Mouse (Mus musculus): ENCODE measurements around the gene Nhsl2.
A peak's percentile ranks its signal among the peaks of the same experiment; 100 is the strongest.
"Not testable (repeated sequence)": the region's sequence is repeated elsewhere in the genome, so short reads cannot be mapped to it uniquely, and the experiment has no call there.

Gene Nhsl2

DNA sequence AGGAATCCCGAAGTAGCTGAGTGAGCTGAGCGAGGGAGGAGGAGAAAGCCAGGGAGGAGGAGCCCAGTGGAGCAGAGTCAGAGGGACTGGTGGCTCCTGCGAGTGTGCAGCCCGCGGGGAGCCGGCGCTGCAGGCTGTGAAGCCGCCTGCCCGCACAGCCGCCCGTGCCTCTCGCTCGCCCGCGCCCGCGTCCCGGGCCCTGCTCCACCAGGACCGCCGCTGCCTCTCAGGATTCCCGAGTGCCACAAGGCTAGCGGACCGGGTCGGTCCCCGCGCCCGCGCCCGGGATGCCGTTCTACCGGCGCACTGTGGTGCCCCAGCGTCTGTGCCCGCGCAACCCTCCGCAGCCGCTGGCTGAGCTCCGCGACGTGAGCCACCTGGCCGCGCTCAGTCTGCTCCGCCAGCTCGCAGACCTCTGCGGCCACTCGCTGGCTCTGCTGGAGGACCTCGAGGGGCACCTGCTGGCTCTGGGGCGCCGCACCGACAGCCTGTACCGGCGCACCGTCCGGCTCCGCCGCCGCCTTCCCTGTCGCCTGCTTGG is at the start of gene Nhsl2:
Gene Nhsl2 (plus strand): TSS at position 105 of the 541 bp plus-strand sequence.
- DNase-seq (ENCODE audit: low spot score): peak; percentile 27

DNA sequence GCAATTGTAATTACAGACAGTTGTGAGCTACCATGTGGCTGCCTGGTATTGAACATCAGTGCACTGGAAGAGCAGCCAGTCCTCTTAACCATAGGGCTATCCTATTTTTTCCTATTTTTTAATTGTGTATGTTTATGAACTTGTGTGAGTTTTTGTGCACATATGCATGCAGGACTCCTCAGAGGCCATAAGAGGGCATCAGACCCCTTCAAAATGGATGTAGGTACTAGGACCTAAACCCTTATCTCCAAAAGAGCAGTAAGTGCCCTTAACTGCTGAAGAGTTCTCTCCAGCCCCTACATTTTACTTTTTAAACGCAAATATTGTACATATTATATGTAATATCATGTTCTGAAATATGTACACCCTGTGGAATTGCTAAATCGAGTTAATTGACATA is 43.7 kb upstream of the Nhsl2 start:
- no peak for DNase-seq (ENCODE audit: low spot score)

GRCm38 (mm10) chrX:101811750-101812149 is 37.4 kb upstream of the Nhsl2 start:
- no peak for DNase-seq (ENCODE audit: low spot score)

GRCm38 (mm10) chrX:101819163-101819562 is 30.0 kb upstream of the Nhsl2 start:
- no peak for DNase-seq (ENCODE audit: low spot score)

GRCm38 (mm10) chrX:101819980-101820379 is 29.2 kb upstream of the Nhsl2 start:
- DNase-seq (ENCODE audit: low spot score): not testable (repeated sequence)

- no peak for DNase-seq (ENCODE audit: low spot score)
Observed at GRCm38 (mm10) chrX:101847191-101847795, 1.9 kb upstream of the Nhsl2 start.

- no peak for DNase-seq (ENCODE audit: low spot score)
Observed at GRCm38 (mm10) chrX:101849901-101850551, 841 bp downstream of the Nhsl2 start.

DNA sequence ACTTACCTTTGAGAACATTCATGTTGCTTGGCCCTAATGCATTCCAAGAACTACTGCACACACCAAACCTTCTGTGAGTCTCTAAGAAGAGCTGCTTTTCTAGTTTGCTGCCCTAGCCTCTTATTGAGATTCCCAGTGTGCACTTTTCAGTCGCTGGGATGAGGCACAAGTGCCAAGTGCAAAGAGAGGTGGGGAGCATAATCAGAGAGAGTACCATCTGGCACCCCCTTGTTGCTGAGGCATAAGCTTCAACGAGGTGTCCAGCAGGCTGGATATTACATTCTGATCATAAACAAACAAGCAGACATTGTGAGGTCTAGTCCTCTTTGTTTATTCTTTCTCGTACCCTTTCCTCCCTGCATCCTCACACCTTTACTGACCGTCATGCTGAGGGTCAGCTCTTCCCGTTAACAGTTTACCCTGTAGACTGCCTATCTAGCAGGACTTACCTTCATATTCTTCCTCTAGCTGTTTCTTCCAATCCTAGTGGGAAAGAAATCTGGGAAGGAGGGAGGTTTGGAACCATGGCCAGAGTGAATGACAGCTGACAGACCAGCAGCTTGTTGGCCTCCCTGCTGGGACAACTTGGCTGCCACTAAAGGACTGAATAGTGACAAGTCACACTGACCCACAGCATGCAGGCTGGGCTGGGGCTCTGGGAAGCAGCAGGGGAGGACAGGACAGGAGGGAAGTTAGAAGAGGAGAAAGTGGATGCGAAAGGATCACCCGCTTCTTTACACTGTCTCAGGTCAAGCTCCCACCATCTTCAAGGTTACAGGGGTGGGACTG is 2.6 kb downstream of the Nhsl2 start:
- DNase-seq (ENCODE audit: low spot score): no peak

- no peak for DNase-seq (ENCODE audit: low spot score)
Observed at GRCm38 (mm10) chrX:101863666-101864378, 14.6 kb downstream of the Nhsl2 start.

- no peak for DNase-seq (ENCODE audit: low spot score)
Observed at GRCm38 (mm10) chrX:101864788-101865187, 15.6 kb downstream of the Nhsl2 start.

- DNase-seq (ENCODE audit: low spot score): no peak
Observed at GRCm38 (mm10) chrX:101874147-101874546, 25.0 kb downstream of the Nhsl2 start.

- DNase-seq (ENCODE audit: low spot score): no peak
Observed at GRCm38 (mm10) chrX:101874901-101875300, 25.7 kb downstream of the Nhsl2 start.

- no peak for DNase-seq (ENCODE audit: low spot score)
Observed at GRCm38 (mm10) chrX:101876136-101876535, 27.0 kb downstream of the Nhsl2 start.

- DNase-seq (ENCODE audit: low spot score): no peak
Observed at GRCm38 (mm10) chrX:101877840-101878239, 28.7 kb downstream of the Nhsl2 start.

- DNase-seq (ENCODE audit: low spot score): no peak
Observed at GRCm38 (mm10) chrX:101878546-101878945, 29.4 kb downstream of the Nhsl2 start.

DNA sequence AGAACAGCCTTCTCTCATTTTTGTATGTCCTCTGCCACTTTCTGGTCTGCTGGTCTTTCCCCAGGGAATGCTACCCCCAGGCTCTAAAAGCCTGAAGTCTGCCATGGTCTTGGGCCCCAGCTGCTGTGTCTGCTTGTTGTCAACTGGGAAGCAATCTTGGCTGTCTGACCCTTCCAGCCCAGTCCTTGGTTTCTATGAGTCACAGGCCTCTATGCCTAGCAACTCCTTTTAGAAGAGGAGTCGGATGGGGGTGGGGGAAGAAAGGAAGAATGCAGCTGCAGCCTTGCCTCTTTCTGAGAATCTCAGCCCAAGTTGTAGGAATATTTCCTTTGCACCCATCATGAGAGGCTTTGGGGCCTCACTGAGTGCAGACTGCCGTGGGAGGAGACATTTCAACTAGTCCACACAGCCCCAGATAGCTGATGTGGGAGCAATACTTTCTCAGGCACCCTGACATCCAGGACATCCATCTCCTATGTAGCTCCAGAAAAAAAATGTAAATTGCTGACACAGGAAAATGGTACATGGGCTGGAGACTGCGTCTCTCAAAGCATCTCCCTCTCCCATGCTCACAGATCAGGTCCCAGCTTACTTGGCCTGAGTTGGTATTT is 33.1 kb downstream of the Nhsl2 start:
- no peak for DNase-seq (ENCODE audit: low spot score)

GRCm38 (mm10) chrX:101889384-101889783 is 40.2 kb downstream of the Nhsl2 start:
- no peak for DNase-seq (ENCODE audit: low spot score)

DNA sequence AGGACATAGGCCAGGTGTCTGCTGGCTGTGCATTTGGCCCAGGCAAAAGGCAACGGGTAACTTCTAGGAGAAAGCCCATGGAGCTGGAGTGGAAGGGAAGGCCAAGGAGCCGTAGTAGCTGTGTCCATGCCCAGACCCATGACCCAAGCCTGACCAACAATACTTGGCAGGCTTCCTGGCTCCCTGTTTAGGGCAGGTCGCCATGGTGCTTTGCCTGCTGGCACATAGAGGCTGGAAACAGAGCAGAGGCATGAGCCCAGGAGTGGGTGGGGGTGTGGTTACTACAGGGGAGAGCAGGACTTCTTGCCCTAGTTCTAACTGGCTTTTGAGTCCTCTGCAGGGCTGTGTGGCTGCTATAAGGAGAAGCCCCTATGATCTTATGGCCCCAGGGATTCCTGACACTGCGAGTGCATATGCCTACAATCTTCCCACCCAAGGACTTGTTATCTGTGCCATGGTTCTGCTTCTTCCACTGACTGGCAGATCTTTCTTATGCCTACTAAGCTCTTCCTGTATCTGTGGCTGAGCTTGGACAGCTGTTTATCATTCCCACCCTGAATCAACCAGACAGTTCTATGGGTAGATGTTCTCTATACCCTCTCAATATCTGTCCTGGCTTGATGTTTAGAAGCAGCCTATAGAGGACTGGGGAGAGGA is 40.8 kb downstream of the Nhsl2 start:
- peak; percentile 48 for DNase-seq (ENCODE audit: low spot score)

- DNase-seq (ENCODE audit: low spot score): no peak
Observed at GRCm38 (mm10) chrX:101893796-101894195, 44.6 kb downstream of the Nhsl2 start.

- no peak for DNase-seq (ENCODE audit: low spot score)
Observed at GRCm38 (mm10) chrX:101898341-101898740, 49.2 kb downstream of the Nhsl2 start.

- DNase-seq (ENCODE audit: low spot score): no peak
Observed at GRCm38 (mm10) chrX:101901806-101902490, 52.8 kb downstream of the Nhsl2 start.
